Mouse (Mus musculus) thymus, postnatal 10 days (tissue): Measurements from ENCODE around the gene Map3k20.

Source experiments
- DNase-seq, 2 experiments: peaks; one replicate each; pipeline ENCODE4 v3.0.0; 2021; ENCODE audit warnings: low spot score in 2 of 2

The Map3k20 gene

DNA sequence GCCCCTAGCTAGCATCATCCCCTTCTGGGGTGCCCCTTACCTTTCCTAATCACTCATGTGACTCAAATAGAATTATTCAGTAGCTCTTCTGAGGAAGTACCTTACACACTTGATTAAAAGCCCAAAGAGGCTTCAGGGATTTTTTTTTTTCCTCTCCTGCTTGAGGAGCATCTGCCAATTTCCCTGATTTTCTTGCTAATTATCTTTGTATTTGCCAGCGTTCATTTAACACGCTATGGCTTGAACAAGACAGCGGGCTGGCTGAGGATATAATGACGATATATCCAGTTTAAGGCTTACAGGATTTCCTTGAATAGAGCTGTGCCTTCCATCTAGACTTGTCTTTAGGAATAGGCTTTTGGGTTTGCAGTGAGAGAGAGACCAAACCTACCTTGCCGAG is 91.5 kb downstream of the Map3k20 start:
- no peak for DNase-seq

GRCm38 (mm10) chr2:72379425-72379824 is 94.0 kb downstream of the Map3k20 start:
- no peak for DNase-seq

DNA sequence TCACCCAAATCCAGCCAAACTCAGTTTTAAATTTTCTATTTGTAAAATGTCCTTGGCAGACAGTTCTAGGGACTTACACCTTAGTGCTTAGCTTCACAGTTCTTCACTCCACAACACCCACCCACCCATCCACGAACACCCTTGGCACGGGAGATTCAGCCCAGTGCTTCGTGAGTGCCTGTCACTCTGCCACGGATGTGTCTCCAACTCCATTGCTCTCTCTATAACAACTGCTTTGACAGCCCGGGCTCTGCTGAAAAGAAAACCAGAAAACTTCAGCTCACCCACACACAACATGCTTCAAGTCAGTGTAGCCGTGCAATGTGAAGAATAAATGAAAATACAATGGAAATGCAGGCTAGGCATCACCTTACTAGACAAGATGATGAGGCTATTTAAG is 97.2 kb downstream of the Map3k20 start:
- DNase-seq: no peak

DNA sequence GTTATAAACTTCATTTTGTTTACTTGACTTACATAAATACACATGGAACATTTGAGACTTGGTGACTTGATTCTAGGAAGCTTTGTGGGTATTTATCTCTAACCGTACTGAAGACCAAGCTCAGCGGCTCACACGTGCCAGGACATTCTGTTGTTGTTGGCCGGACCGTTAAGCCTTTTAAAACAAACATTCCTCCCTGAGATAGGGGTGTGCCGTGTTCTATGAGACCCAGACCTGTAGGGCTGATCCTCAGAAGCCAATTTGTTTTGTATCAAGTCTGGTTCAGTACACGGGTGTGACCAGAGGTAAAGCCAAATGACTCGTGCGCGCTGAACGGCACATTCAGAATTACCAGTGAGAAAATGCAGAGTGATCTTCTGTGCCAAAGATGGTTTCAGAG is 97.9 kb downstream of the Map3k20 start:
- DNase-seq: no peak

GRCm38 (mm10) chr2:72389411-72389810 is 104.0 kb downstream of the Map3k20 start:
- DNase-seq: no peak

- peak; percentile 79 to 86 for DNase-seq
Measured at GRCm38 (mm10) chr2:72389942-72390341, 104.5 kb downstream of the Map3k20 start.

GRCm38 (mm10) chr2:72390474-72390873 is 105.0 kb downstream of the Map3k20 start:
- DNase-seq: peak in 1 of 2 experiments; percentile 14

GRCm38 (mm10) chr2:72391024-72391423 is 105.6 kb downstream of the Map3k20 start:
- DNase-seq: peak in 1 of 2 experiments; percentile 14

DNA sequence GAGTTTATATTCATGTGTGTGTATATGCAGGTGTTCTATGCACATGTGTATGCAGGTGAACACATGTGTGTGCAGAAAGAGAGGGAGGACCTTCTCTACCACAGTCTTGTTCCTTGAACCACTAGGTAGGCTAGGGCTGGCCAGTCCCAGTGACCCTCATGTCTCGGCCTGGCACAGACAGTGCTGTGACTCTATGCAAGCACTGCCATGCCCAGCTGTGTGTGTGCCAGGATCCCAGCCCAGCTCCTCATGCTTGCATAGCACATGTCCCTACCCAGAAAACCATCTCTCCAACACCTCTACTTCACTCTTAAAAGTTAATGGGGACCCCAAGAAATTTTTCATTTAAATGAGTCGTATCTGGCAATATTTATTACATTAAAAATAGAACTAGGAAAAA is 106.3 kb downstream of the Map3k20 start:
- no peak for DNase-seq

GRCm38 (mm10) chr2:72392316-72392715 is 106.9 kb downstream of the Map3k20 start:
- no peak for DNase-seq

DNA sequence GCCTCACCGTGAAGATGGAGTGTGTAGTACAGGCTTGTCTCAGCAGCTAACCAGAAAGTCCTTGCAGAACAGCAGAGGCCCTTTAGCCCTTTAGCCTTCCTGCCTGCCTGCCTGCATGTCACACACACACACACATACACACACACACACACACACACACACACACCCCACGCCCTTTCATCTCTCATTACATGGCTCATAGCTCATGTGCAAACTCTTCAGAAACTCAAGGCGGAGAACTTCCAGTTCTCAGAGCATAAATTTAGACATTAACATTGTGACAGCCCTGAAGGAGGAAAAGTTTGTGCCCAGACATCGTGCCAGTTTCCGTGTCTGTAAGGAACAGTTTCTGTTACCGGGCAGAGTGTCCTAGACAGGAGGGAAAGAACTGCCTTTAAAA is 111.5 kb downstream of the Map3k20 start:
- DNase-seq: peak in 1 of 2 experiments; percentile 53

GRCm38 (mm10) chr2:72398227-72398626 is 112.8 kb downstream of the Map3k20 start:
- DNase-seq: peak; percentile 86 to 92

- DNase-seq: peak; percentile 79 to 83
Measured at GRCm38 (mm10) chr2:72399469-72400195, 114.2 kb downstream of the Map3k20 start.

- DNase-seq: no peak
Measured at GRCm38 (mm10) chr2:72401290-72401689, 115.9 kb downstream of the Map3k20 start.

DNA sequence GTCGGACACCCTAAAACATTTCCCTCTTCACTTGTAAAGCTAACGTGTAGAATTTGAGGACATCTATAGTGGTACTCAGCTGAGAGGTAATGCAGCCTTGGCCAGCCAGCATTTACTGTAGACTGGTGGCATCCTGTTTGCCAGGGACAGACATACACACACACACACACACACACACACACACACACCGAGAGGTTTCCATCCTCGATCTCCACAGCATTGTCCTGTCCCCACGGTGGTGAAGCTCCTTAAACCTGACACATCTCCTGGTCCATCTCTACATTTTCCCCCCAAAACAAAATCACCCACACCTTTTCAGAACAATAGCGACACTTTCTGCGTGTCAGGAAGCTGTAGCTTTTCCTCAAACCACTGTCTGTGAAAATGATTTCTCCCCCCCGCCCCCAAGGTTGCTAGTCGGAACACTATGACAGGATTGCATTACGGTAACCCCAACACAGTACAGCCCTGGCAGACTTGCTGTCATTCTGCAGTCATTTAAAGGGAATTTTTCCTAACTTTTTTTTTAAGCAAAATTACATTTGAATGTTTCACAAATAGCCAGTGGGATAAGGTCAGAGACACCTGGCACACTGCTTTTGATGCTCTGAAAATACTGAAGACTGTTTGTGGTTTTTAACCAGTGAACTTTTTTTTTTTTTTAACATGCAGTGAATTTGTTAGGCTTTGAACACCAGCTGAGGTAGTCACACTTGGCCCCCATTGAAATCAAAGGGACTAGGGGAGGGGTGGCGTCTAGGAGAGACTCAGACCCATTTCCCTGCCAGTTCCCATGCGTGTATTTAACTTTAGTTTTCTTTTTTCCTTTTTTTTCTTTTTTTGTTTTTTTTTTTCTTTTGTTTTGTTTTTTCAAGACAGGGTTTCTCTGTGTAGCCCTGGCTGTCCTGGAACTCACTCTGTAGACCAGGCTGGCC is 120.5 kb downstream of the Map3k20 start:
- DNase-seq: peak; percentile 67 to 79

GRCm38 (mm10) chr2:72406701-72407100 is 121.3 kb downstream of the Map3k20 start:
- DNase-seq: peak; percentile 66 to 69

DNA sequence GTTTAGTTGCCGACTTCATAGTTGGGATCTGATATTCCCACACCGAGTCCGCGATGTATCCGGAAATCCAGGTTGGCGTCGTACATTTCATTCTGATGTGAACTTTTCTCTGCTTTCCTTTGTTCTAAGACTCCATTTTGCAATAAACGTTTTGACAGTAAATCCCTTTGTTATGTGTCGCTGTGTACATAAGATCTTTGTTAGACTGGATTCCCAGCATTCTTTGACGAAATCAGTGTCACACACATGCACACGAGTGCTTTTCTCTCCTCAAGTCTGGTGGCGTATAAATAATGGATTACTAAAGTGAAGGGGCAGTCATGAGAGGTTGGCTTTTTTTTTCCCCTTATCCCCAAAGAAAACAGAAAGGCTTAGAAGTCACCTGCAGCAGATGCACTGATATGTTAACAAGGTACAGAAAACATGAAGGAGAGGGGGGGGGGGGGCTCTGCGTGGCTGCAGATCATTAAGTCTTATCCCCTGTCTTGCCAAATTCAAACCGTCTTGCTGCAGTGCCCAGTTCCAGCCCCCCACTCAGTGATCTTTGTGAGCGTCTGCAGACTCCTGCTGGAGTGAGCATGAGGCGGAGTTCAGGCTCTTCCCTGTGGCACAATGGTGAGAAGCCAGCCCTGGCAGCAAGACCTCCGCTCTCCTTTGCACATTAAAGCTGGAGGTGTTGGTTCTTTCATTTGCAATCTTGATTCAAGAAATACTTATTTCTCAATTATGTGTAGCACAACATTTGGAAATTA is 122.1 kb downstream of the Map3k20 start:
- no peak for DNase-seq

GRCm38 (mm10) chr2:72409968-72410367 is 124.5 kb downstream of the Map3k20 start:
- no peak for DNase-seq

GRCm38 (mm10) chr2:72412266-72412665 is 126.8 kb downstream of the Map3k20 start:
- DNase-seq: peak; percentile 75 to 79

DNA sequence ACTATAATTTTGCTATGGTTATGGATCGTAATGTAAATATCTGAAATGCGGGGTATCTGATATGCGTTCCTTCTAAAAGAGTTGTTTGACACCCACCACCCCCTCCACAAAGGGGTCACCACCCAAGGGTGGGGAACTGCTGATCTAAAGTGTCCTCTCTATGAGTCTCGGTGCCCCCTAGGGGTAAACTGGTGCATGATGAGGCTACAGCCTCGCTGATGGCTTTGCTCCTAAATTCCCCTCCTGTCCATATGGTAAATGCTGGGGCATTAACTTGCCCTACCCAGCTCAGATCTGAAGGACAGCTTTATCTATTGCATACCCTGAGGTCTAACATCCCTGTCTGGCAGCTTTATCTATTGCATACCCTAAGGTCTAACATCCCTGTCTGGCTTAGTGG is 130.0 kb downstream of the Map3k20 start:
- peak; percentile 61 to 75 for DNase-seq

- DNase-seq: no peak
Measured at GRCm38 (mm10) chr2:72416095-72417080, 131.0 kb downstream of the Map3k20 start.
